Mouse (Mus musculus): ENCODE measurements around the gene Tbl1xr1. TPM values are rescaled to one million over a fixed set of nuclear protein-coding genes. Genes with fewer than 3 reads are reported as not detected.

Tbl1xr1 gene
- total and polyA plus RNA-seq, 3 experiments, result 33.9 to 185 (median 45.6) TPM

DNA sequence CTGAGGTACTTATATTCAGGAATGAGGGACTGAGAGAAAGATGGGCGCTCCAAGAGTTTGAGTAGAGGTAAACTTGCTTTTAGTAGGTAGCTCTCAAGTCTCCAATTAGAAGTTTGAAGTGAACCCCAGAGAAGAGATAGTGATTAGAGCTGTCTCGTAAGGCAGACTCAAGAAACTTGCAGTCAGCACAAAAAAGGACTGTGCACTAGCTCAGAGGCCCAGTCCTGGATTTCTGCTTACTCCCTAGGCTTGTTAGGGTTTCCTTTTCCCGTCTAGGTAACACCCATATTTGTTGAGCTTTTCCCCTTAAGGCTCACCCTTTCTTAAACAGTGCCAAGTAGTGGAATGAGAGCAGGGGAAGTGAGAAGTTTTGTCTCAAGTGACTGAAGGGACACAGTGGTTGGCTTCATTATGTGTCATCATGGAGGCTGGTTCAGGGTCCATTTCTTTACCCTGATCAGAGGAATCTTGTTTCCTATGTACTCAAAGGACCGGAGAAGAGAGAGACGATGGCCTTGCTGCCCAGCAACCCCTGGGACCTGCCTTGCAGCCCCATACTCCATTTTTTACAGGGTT lies 49.9 kb downstream of the Tbl1xr1 start:
- TF ChIP-seq CHD2 (IDR thresholded peaks at IDR 0.05; ENCODE audit: low read length) (no peak), USF2 (IDR thresholded peaks at IDR 0.05; ENCODE audit: borderline replicate concordance in 1 of 2, insufficient read depth in 1 of 2, low read depth in 1 of 2, low read length in 2 of 2) (no peak), ZNF384 (IDR thresholded peaks at IDR 0.05; ENCODE audit: low read depth, low read length) (no peak), MEF2A (IDR thresholded peaks at IDR 0.05; ENCODE audit: extremely low read depth, insufficient replicate concordance, low read depth, low read length, poor library complexity, severe bottlenecking) (no peak), KAT2A (conservative IDR thresholded peaks at IDR 0.05; ENCODE audit: low read depth, low read length) (no peak), POLR2AphosphoS5 (IDR thresholded peaks at IDR 0.05; ENCODE audit: borderline replicate concordance, low read depth, low read length) (no peak), BHLHE40 (IDR thresholded peaks at IDR 0.05; ENCODE audit: borderline replicate concordance, low read depth, low read length) (no peak)

DNA sequence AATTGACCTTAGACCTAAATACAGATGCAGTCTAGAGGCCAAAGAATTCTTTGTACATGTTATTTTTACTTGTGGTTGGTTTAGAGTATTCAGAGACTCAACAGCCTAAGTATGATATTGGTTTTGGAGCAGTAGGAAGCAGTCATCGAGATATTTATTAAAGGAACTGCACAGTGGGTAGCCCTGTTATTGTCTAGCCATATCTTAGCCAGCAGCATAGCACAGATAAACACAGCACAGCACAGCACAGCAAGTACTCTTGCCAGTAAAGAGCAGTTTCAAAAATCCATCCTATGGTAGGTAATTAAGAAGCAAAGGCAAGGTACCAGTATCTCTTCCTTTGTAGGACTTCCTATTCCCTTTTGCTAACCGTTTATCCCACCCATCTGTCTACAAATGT lies 54.8 kb downstream of the Tbl1xr1 start:
- H3K4me3 ChIP-seq (ENCODE audit: control insufficient read depth in 1 of 2, insufficient read depth in 1 of 2, low read depth in 2 of 2, low read length in 2 of 2), result no peak overlapping the region
- no peak overlapping the region for H3K27ac ChIP-seq (ENCODE audit: control insufficient read depth, low read depth, low read length)
- H3K36me3 ChIP-seq (ENCODE audit: control insufficient read depth in 1 of 2, insufficient read depth in 2 of 2, low read length in 2 of 2), result peaks cover 11 to 18% of the 10 kb centered on the region in 2 experiments
- no peaks in the 10 kb centered on the region for H3K27me3 ChIP-seq (ENCODE audit: control insufficient read depth in 1 of 2, insufficient read depth in 2 of 2, low read length in 2 of 2)
- peak; percentile 43 for DNase-seq (ENCODE audit: low read depth, low spot score)
- no peak for TF ChIP-seq BHLHE40 (IDR thresholded peaks at IDR 0.05; ENCODE audit: borderline replicate concordance, low read depth, low read length)
- no peak for TF ChIP-seq ZNF384 (IDR thresholded peaks at IDR 0.05; ENCODE audit: low read depth, low read length)
- no peak for TF ChIP-seq ELF1 (IDR thresholded peaks at IDR 0.05; ENCODE audit: low read depth, low read length)
- peak; percentile 58; the same call in 1 of the 2 replicates for TF ChIP-seq GATA1 (IDR thresholded peaks at IDR 0.05; ENCODE audit: low read depth, low read length)
- 0 out of 4 replicates have a peak, but pooled peaks of 1 of the 2 experiments have one; percentile 21 for TF ChIP-seq EP300 (IDR thresholded peaks at IDR 0.05; ENCODE audit: low read depth in 1 of 2, low read length in 2 of 2)
- H3K4me1 ChIP-seq (ENCODE audit: control insufficient read depth in 1 of 2, insufficient read depth in 2 of 2, low read length in 2 of 2), result peaks cover 4 to 14% of the 10 kb centered on the region in 2 experiments; a peak in 3 of 4 replicates
- peaks cover 50% of the 10 kb centered on the region for H3K79me2 ChIP-seq (ENCODE audit: control insufficient read depth, insufficient read depth, low read length, poor library complexity)
- H3K9ac ChIP-seq (ENCODE audit: control insufficient read depth, low read depth, low read length, poor library complexity, severe bottlenecking), result no peak overlapping the region
- no peaks in the 10 kb centered on the region for H3K9me3 ChIP-seq (replicated peaks; ENCODE audit: insufficient read depth, low read length)

More for the DNA sequence above, 49.9 kb downstream of the Tbl1xr1 start:
- peaks cover 11 to 28% of the 10 kb centered on the region in 2 experiments for H3K36me3 ChIP-seq (ENCODE audit: control insufficient read depth in 1 of 2, insufficient read depth in 2 of 2, low read length in 2 of 2)
- no peak for DNase-seq (ENCODE audit: low read depth, low spot score)
- no peaks in the 10 kb centered on the region for H3K9me3 ChIP-seq (replicated peaks; ENCODE audit: insufficient read depth, low read length)
- H3K79me2 ChIP-seq (ENCODE audit: control insufficient read depth, insufficient read depth, low read length, poor library complexity), result peaks cover 48% of the 10 kb centered on the region
- H3K27me3 ChIP-seq (ENCODE audit: control insufficient read depth in 1 of 2, insufficient read depth in 2 of 2, low read length in 2 of 2), result no peaks in the 10 kb centered on the region
- H3K4me3 ChIP-seq (ENCODE audit: control insufficient read depth in 1 of 2, insufficient read depth in 1 of 2, low read depth in 2 of 2, low read length in 2 of 2), result no peak overlapping the region
- H3K4me1 ChIP-seq (ENCODE audit: control insufficient read depth in 1 of 2, insufficient read depth in 2 of 2, low read length in 2 of 2), result peaks cover 18% of the 10 kb centered on the region in 2 experiments; a peak in 3 of 4 replicates
- H3K9ac ChIP-seq (ENCODE audit: control insufficient read depth, low read depth, low read length, poor library complexity, severe bottlenecking), result no peak overlapping the region
- H3K27ac ChIP-seq (ENCODE audit: control insufficient read depth, low read depth, low read length), result no peak overlapping the region

DNA sequence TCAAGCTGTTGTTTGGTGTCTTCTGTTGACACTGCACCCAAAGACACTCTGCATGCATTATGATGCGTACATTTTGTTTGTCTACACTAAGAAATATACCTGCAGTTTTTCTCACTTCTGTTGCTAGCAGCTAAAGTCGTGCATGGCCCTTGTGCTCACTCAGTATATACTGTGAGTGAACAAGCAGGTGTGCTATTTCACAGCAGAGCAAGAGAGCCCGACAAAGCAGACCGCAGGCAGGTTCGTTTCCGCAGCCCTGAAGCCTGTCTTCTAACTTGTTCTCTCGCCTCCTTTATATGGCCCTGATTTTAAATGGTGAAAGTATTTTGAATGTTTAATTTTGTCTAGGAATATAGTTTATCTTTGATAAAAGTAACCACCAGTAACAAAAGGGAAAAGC lies 57.2 kb downstream of the Tbl1xr1 start:
- H3K27me3 ChIP-seq (ENCODE audit: control insufficient read depth in 1 of 2, insufficient read depth in 2 of 2, low read length in 2 of 2), result no peaks in the 10 kb centered on the region
- peaks cover 49% of the 10 kb centered on the region for H3K79me2 ChIP-seq (ENCODE audit: control insufficient read depth, insufficient read depth, low read length, poor library complexity)
- H3K9me3 ChIP-seq (replicated peaks; ENCODE audit: insufficient read depth, low read length), result no peaks in the 10 kb centered on the region
- H3K9ac ChIP-seq (ENCODE audit: control insufficient read depth, low read depth, low read length, poor library complexity, severe bottlenecking), result no peak overlapping the region
- no peak overlapping the region for H3K4me3 ChIP-seq (ENCODE audit: control insufficient read depth in 1 of 2, insufficient read depth in 1 of 2, low read depth in 2 of 2, low read length in 2 of 2)
- H3K4me1 ChIP-seq (ENCODE audit: control insufficient read depth in 1 of 2, insufficient read depth in 2 of 2, low read length in 2 of 2), result peaks cover 18 to 19% of the 10 kb centered on the region in 2 experiments
- H3K27ac ChIP-seq (ENCODE audit: control insufficient read depth, low read depth, low read length), result no peak overlapping the region
- DNase-seq (ENCODE audit: low read depth, low spot score), result no peak
- TF ChIP-seq POLR2A (IDR thresholded peaks at IDR 0.05; ENCODE audit: control insufficient read depth in 1 of 2, insufficient read depth in 1 of 2, low read depth in 1 of 2, low read length in 2 of 2, poor library complexity in 1 of 2) (no peak), NRF1 (IDR thresholded peaks at IDR 0.05; ENCODE audit: insufficient read depth, low read depth, low read length, poor library complexity, severe bottlenecking) (no peak), MAX (IDR thresholded peaks at IDR 0.05; ENCODE audit: low read length) (no peak), NELFE (IDR thresholded peaks at IDR 0.05; ENCODE audit: low read depth, low read length) (no peak), ETS1 (IDR thresholded peaks at IDR 0.05; ENCODE audit: low read depth, low read length) (no peak), TAL1 (IDR thresholded peaks at IDR 0.05; ENCODE audit: low read length) (no peak)
- H3K36me3 ChIP-seq (ENCODE audit: control insufficient read depth in 1 of 2, insufficient read depth in 2 of 2, low read length in 2 of 2), result peaks cover 2 to 35% of the 10 kb centered on the region in 2 experiments
